Mouse (Mus musculus): Measurements from ENCODE around the gene Carf.

The Carf gene

DNA sequence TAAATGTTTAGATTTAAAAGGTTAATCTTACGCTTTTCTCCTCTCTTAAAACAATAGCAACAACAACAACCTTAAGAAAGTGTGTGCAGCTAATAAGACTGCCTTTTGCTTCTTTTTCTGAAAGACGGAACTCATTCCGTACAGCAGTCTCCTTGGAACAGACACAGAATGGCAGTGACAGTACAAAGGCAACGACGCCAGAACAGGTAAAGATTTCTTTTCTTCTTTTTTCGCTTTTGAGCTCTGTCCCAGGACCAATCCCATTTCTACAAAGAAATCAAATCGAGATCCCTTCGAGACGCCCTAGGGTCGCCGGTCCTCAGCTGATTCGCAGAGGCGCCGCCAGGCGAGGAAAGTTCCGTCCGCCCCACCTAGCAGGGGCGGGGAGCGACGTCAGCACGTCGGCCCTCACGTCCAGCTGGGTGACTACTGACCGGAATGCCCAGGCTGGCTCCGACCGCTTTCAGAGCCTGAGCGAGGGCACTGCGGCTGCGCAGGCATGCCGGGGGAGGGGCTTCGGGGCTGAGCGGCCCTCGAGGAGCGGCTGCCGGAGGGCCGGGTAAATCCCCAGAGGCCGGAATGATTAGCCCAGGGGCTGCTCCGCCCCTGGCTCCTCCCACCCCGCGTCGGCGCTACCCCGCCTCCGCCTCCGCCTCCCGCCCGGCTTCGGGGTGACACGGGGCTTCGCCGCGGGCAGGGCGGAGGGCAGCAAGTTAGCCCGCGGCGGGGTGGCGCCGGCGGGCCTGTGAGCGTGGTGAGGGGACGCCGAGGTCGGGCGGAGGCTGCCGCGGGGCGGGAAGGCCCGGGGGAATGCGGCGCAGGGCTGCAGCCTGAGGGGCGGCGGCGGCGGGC lies 82.1 kb downstream of the Carf start, which contains the start of gene Nbeal1:
Gene Nbeal1 (plus strand): TSS at position 668 of the 852 bp plus-strand sequence.
- WGBS: 1% methylated on average over 74 of the region's 74 CpGs

- WGBS: 0% methylated on average over 29 of the region's 30 CpGs
Observed at GRCm38 (mm10) chr1:60180784-60181221, 82.8 kb downstream of the Carf start.

DNA sequence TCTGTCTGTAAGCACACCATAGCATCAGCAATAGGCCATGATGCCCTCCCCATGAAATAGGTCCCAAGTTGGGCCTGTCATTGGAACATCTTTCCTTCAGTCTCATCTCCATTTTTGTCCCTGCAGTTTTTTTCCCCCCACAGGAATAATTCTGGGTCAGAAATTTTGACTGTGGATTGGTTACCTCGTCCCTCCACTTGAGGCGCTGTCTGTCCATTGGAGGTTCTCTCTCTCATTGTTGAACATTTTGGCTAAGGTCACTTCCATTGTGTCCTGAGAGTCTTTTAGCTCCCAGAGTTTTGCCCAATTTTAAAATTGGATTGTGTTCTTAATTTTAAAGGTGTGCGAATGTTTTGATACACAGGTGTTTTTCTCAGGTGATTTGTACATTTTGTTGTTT lies 98.8 kb downstream of the Carf start:
- 78% methylated on average over 3 of the region's 3 CpGs for WGBS

DNA sequence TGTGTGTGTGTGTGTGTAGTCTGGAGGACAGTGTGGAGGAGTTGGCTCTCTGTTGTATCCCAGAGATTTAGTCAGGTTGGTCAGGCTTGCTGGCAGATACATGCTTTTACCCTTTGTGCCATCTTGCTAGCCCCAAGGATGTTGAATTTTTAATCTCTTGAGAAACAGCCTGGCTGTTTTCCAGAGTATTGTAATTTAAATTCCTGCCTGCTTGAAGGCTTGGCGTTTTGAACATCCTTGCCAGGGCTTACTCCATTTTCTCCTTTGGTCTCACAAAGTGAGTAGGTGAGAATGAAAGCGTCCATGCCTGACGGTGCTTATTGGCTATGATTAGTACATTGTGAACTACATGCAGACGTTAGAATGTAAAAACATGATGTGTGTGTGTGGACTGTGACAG lies 101.0 kb downstream of the Carf start:
- WGBS: 43% methylated on average over 4 of the region's 4 CpGs

Measured in cerebral cortex, adult 2 months (tissue).